Mouse (Mus musculus): ENCODE data around the gene Tm4sf5.

Gene Tm4sf5

DNA sequence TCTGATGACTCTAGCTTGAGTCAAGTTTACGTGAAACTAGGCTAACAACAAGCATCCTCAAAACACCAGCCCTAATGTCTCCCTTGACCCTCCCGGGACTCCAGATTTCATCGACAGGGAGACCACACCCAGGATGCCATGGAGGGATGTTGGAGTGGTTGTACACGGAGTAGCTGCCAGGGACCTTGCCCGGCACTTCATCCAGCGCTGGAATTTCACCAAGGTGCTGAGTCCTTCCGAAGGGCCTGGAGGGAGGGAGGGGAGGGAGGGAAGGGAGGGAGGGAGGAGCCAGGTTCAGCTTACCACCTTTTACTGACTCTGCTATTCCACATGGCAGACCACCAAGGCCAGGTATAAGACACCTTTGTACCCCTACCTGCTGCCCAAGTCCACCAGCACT lies 48.9 kb downstream of the Tm4sf5 start:
- DNase-seq = no peak

DNA sequence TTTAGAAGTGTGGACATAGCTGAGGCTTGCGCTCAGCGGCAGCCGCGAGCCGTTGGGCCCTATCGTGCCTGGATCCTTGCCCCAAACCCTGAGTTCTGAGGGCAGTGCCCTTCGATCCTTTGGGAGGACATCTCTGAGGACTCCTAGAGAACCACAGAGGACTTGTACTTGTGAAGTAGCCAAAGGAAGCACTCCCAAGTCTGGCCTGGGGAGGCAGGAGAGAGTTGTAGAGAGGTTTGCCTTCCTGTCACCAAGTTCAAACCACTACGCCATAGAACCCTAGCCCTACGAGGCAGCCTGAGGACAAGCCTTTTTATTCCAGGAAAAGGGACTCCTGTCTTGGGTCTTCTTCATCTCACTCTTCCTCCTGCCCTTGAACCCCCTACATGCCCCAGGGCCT lies 52.5 kb downstream of the Tm4sf5 start:
- no peak for DNase-seq
